Mouse (Mus musculus) c-Kit-positive CD71-positive TER-119-positive erythroid progenitor cells, embryonic 14.5 days (primary cell): ENCODE data around the gene Smim24.

ENCODE experiments used
- DNase-seq: peaks from one replicate; pipeline ENCODE4 v3.0.0-alpha.2; 2013; ENCODE audit warnings: low spot score

Gene Smim24

GRCm38 (mm10) chr10:81410350-81410749 lies 17.5 kb downstream of the Smim24 start:
- no peak for DNase-seq

DNA sequence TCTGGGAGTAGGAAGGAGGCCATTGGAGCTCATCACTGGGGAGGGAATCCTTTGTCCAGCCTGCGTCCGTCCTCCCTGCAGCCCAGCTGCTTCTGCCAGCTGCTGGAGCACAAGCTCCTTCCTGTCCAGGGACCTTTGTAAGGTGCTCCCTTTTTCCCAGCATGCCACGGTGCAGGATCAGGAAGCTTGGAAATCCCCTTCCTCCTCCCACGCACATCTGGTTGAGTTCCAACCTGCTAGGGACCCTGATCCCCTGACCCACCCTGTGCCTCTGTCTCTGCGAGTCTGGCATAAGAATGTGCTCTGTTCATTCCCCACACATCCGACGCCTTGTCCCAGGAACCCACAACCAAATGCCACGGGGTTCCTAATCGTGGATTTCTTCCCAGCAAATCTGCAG lies 18.1 kb downstream of the Smim24 start:
- DNase-seq = no peak

DNA sequence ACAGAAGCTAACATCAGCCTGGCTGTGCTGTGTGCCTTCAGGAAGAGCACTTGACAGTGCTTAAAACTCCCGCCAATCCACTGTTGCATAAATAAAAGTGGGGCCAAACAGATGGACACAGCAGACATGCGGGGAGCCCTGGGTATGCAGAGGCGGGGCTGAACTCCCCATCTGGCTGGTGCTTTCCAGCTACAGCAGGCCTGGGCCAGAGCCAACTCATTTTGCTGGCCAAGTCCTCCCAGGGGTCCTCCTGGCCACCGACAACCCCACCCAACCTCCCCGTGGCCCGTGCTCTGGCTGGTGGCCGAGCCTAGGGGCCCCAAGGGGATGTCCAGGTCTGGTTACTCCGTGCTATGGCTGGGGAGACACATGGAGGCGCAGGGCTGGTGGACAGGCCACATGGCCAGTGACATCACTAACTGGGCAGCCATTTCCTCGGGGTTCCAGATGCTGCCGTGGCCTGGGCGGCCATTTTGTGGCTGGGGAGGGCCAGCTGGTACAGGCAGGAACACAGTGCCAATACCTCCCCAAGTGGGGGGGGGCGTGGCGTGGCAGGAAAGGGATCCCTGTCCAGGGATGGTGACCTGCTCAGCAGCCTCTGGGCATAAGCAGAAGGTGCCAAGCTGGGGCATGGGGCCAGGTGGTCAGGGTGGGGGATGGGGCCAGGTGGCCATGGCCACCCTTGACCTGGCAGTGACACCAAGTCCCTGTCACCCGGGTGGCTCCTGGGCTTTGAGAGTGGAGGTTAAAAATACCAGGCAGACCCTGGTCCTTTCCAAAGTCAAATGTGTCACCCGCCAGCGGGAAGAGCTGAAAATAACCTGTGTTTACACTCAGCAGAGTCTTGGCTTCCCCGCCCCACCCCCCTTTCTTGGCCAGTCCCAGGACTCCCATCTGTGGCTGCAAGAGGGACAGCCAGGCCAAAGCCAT lies 18.9 kb downstream of the Smim24 start:
- no peak for DNase-seq

DNA sequence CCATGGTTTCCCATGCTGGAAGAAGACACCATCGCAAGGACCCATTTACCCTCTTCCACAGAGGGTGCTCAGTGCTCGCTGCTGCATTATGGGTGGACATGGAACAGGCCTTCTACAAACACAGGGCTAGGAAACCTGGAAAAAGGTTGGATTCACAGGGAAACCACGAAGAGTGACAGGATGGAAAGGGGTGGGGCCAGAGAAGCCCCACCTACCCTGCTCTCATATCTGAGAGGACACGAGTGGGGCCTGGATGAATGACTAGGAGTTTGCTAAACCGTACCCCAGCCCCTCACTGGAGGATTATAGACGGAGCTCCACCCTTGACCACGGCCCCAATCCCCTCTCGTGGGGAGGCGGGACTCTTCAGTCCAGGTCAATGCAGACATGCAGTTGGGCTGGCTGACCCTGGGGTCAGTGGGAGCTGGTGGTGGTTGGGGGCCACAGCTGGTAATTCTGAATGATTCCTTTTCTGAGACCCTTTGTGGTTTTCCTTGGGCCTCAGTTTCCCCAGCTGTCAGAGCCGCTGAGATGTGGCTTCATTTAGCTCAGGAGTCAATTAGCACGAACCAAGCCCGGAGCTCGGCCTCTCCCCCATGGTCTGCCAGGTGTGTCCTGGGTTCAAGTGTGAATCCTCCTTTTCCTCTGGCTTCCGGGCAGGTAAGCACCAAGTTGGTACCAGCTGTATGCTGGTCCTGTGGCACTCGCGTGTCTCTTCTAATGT lies 19.9 kb downstream of the Smim24 start:
- DNase-seq = no peak

GRCm38 (mm10) chr10:81413310-81414261 lies 20.7 kb downstream of the Smim24 start:
- no peak for DNase-seq

GRCm38 (mm10) chr10:81414682-81415081 lies 21.8 kb downstream of the Smim24 start:
- no peak for DNase-seq

- no peak for DNase-seq
These were observed 22.3 kb downstream of the Smim24 start for GRCm38 (mm10) chr10:81415146-81415545.

DNA sequence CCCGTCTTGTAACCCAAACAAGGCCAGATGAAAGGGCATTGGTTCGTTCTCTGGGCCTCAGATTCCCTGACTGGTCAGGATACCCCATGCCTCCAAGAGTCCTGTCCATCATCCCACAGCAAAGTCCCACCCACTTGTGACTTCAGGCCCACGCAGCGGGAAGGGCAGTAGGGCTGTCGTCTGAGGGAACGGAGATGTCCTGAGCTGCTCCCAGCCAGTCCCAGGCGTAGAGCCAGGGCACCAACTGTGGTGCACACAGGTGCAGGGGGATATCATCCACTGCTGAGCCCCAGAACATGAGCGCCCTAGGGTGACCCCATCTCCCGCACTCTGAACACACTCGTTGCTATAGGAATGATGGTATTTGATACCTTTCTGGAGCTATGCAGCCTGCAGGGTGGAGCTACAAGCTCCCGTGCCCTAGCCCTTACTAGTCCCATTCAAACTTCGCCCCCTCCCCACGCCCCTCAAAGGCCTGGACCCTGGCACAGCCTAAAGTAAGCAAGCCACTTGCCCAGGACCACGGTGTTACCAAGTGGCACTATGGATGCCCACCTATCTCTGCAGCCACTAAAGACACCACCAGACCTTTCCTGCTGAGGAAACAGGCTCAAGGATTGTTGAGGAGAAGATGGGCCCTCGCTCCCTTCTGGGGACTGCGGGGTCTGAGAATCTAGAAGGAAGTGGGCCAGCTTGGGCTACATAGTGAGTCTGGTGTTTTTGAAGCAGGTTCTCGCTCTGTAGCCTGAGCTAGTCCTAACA lies 22.9 kb downstream of the Smim24 start:
- no peak for DNase-seq

DNA sequence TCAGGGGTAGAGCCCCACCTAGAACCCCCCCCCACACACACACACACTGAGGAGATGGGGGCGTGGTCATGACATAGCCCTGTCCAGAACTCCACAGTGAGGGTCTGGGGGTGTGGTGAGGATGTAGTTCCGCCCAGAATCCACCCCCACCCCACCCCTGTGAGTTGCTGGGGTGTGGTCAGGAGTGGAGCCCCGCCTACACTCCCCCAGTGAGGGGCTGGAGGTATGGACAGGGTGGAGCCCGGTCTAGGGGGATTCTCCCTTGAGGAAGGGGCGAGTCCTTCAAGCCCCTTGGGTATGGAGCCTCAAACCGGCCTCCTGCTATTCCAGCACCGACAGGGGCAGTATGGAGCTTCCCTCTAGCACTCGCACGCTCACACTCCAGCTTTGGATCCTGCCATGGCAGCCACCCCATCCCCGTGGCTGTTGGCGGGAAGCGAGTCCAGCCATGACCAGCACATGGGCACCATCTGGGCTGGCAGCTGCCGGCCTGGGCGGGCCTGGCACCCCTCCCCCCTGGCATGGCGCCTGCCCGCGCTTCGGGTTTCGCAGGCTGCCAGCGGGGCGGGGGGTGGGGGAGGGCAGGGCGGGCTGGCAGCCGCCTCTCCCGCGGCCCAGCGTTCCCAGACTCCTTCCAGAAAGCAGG lies 23.9 kb downstream of the Smim24 start:
- no peak for DNase-seq

DNA sequence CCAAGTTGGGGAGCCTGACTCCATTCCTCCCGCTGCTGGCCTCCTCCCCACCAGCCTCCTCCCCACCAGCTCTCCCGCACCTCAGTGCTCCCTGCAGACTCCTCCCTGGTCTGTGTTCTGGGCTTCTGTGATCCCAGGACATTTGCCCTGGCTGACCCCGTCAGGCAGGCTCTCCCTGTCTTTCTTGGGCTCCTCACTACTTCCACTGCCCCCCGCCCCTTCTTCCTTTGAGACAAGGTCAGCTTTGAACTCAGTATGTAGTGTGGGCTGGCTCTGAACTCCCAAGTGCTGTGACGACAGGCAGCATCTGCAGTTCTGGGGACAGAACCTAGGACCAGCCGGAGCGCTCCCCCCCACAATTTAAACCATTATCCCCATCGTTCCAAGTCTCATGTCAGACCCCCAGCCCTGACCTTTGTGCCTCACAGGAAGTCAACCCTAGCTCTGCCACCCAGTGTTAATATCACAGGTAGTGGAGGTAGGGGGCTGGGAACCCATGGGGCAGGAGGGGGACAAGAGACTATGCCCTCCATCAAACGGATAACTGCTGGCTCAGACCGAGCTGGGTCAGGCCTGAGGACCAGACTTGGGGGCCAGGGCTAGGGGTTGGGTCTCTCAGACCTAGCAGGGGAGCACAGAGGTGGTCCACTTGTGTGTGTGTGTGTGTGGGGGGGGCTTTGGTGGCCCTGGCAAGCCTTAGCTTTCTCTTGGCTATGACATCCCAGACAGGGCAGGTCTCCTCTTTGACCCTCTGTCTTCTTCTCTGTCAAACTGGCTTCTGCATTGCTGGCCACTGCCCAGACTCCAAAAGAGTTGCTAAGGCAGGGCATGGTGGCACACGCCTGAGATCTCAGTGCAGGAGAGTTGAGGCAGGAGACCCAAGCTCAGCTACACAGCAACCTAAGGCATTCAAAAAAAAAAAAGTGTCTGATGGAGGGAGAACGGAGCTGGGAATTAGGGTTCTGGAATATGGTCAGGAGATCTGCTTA lies 24.7 kb downstream of the Smim24 start:
- DNase-seq = no peak

DNA sequence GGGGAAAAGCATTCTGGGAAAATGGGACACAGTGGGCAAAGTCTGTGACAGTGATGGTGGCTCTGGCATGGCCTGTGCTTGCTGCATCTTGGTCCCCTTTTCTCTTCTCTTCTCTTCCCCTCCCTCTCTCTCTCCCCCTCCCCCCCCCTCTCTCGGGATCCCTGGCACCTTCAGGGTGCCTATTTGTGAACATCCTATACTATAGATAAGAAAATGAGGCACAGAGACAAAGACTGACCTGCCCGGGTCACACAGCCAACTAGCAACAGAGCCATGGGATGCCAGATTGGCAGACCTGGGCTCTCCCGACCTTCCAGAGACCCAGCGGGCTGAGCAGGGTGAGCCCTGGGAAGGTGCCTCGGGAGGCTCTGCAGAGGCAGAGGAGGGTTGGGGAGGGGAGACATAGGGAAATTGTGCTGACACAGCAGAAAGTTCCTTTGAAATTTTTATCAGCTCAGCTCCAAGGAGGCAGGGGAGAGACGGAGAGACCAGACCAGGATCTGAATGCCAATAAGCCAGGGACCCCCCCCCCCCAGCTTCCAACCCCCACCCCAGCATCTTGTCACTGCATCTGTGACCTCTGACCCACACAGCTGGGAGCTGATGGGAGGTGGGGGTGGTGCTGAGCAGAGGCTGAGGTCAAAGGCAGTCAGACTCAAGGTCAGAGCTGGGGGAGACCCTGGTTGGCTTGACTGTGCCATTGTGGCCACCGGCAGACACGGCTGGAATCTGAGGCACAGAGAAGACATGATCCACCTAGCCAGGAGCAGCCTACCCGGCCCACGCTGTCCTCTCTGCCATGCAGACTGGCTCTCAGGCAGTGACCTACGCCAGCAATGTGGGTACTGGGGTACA lies 25.6 kb downstream of the Smim24 start:
- no peak for DNase-seq

GRCm38 (mm10) chr10:81419111-81419928 lies 26.5 kb downstream of the Smim24 start:
- no peak for DNase-seq

- no peak for DNase-seq
These were observed 27.4 kb downstream of the Smim24 start for GRCm38 (mm10) chr10:81420191-81420767.

- DNase-seq = no peak
These were observed 28.4 kb downstream of the Smim24 start for GRCm38 (mm10) chr10:81421041-81421796.

- DNase-seq = no peak
These were observed 28.9 kb downstream of the Smim24 start for GRCm38 (mm10) chr10:81421797-81422100.

- DNase-seq = no peak
These were observed 29.3 kb downstream of the Smim24 start for GRCm38 (mm10) chr10:81422191-81422590.
